Mouse (Mus musculus): ENCODE results near the gene Tmem210.

Gene Tmem210

DNA sequence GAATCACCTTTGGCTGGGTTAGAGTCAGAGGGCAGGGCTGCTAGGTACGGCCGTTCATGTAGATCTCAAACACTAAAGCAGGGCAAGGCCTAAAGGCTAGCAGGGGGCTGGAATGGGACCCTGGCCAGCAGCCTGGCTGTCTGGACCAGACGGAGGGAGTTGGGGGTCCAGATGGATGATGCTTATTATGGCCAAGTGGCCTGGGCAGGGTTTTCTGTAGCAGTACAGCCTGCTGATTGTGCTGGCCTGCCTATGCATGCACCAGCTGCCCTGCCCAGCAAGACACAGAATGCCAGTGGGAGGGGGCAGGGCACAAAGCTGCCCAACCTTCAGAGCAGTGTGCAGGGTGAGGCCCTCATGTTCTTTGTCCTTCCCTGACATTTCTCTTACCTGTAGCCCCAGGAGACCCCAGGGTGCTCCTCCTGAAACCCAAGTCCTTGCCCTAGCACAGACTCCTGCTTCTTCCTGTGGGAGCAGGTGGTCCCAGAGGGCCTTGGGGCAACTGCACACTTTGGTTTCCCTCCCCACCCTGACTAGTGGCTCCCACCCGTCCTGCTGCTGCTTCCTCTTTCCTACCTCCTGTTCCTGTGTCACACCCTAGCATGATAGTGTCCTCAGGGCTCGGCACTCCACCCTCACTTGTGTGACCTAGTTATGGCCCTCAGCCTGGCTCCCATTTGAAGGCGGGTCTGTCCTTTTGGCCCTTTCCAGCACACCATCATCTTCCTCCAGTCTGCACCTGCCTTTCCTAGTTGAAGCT is 21.9 kb upstream of the Tmem210 start:
- peak in 1 of 2 experiments; percentile 38 for DNase-seq

GRCm38 (mm10) chr2:25266720-25267119 is 21.2 kb upstream of the Tmem210 start:
- DNase-seq, result peak; percentile 47 to 65

DNA sequence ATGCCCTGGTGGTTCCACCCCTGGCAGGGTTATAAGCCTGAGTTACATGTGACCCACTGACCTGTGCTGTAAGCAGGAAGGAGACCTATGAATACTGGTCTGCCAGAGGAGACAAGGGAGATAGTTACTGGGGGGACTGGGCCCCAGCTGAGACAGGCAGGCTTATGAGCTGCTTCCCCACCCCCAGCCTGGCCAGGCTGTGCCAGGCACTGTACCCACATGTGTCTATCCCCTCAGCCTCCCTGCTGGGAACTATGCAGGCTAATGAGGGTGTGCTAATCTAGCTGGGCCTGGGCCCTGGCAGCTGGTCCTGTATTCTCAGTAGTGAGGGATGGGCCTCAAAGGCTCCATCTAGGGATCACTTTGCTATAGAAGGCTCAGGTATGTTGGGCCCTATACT is 20.7 kb upstream of the Tmem210 start:
- DNase-seq, result no peak

DNA sequence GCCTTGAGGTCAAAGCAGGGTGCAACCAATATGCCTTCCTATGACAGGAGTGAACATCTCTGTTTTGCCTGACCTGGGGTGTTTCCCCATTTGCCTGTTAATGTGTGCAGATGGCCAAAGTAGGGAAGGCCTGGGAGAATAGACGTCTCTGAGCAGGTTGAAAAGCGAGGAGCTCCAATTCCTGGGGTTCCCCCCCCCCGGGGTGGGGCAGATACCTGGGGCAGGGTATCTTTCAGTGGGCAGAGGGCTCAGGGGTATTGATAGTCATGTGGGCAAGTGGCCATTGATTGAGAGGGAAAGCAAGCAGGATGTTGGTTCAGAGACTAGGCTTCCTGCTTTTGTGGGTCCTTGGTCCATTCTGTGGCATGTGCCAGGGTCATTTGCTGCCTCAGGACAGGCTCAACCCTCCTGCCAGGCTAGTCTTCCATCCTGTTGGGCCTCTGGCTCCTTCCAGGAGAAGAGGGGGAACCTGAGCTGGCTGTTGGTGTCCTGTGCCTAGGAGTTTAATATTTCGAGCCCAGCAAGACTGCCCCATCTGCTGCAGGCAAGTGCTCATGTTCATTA is 20.1 kb upstream of the Tmem210 start:
- DNase-seq, result no peak

GRCm38 (mm10) chr2:25271827-25272511 is 16.0 kb upstream of the Tmem210 start, which contains the start of the genes Ssna1 and Anapc2:
Ssna1 (minus strand) TSS chr2:25272438.
Anapc2 (plus strand) TSS chr2:25272478.
- peak; percentile 99 for DNase-seq

DNA sequence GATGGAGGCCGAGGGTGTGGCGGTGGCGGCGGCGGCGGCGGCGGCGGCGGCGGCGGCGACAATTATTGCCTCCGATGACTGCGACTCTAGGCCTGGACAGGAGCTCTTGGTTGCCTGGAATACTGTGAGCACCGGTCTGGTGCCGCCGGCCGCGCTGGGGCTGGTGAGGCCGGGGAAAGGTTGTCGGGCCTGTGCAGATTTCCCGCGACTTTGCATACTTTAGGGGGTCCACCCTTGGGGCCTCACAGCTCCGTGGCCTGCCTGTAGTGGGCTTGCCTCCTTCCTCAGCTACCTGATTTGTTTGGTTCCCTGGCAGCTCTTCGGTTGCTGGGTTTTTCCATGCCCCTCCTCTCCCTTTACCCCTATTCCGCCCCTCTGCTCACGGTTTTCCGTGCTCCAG is 15.4 kb upstream of the Tmem210 start:
- no peak for DNase-seq

- no peak for DNase-seq
Observed at GRCm38 (mm10) chr2:25273010-25273409, 14.9 kb upstream of the Tmem210 start.

GRCm38 (mm10) chr2:25278928-25279882 is 8.7 kb upstream of the Tmem210 start:
- DNase-seq, result peak; percentile 92

DNA sequence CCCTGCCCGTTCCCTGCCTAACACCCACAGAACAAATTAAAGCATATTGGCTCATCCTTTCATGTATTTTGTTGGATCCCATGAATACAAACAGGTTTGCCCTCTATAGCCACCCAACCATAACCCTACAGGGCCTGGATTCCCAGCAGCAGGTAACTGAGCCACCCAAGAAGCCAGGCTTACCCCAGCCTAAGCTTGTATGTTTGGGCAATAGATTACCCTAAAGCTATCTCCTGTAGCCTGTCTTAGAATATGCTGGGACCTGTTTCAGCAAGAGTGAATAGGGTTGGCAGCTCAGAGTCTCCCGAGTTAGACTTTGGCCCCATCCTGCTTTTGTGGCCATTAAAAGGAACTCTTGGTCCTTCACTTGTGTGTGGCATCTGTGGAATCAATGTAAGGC is 2.4 kb upstream of the Tmem210 start:
- DNase-seq, result no peak

DNA sequence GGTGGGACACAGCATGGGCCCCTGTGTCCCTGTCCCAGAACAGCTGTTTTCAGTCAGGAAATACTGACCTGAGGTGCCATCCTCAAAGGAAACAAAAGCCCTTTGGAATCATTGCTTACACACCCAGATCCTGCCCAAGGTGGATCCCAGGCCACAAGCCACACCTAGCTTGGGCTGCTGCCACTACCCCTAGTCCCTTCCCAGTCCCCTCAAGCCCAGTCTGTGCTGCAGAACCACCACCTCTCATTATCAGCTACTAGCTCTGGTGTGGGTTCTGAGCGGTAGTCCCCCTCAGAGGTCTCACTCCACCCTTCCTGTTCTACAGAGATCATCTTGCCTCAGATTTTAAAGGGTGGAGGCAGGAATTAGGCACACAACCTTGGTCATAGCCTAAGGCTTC is 1.6 kb upstream of the Tmem210 start:
- no peak for DNase-seq

DNA sequence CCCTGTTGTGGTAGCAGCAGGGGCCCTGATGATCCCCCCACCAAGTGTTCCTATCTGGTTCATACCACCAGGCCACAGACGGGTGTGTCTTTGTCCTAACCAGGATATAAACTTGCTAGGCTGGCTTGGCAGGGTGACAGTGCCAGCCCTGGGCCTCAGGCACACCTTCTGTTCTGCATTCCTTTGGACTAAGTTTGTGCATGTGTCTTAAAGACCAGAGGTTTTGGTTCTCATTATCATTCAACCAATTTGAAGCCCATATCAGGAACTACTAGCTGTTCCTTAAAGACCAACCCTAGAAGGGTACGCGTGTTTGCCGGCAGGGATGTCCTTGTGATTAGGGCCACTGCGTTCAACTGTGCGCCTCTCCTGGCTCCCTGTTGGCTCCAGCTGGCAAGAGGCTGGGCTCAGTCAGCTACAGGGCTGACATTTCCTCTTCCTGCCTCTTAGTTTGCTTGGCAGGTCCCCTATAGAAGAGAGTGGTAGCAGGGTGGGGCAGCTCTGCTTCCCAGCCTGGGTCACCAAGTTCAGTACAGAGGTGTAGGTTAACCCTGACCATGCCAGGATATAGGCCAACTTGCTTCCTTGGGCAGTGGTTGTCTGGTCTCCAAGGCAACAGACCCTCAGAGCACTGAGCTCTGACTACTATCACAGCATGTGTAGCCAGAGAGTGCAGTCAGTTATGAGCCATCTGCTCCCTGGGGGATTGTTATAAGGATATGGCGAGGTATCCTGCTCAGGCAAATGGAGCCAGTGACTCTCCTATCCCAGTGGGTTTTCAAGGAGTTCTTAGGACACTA is 908 bp upstream of the Tmem210 start:
- peak in 1 of 2 experiments; percentile 43 for DNase-seq

- no peak for DNase-seq
Observed at GRCm38 (mm10) chr2:25288734-25289345, 895 bp downstream of the Tmem210 start.

GRCm38 (mm10) chr2:25289651-25290050 is 1.7 kb downstream of the Tmem210 start, which contains the start of gene Lrrc26:
Lrrc26 (plus strand) TSS chr2:25289915.
- peak; percentile 45 to 63 for DNase-seq

DNA sequence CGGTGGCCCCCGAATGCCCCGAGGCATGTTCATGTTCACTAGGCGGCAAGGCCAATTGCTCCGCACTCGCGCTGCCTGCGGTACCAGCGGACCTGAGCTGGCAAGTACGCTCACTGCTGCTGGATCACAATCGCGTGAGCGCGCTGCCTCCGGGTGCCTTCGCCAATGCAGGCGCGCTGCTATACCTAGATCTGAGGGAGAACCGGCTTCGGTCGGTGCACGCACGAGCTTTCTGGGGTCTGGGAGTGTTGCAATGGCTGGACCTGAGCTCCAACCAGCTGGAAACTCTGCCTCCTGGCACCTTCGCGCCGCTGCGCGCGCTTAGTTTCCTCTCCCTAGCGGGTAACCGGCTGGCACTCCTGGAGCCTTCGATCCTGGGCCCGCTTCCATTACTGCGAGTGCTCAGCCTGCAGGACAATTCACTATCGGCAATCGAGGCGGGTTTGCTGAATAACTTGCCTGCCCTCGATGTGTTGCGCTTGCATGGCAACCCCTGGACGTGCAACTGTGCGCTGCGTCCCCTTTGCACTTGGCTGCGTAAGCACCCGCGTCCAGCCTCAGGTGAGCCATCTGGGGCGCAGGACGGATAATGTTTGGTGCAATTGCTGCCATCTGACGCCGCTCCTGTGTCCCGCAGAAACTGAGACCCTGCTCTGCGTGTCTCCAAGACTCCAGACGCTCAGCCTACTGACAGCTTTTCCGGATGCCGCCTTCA is 2.3 kb downstream of the Tmem210 start:
- peak; percentile 34 to 60 for DNase-seq

DNA sequence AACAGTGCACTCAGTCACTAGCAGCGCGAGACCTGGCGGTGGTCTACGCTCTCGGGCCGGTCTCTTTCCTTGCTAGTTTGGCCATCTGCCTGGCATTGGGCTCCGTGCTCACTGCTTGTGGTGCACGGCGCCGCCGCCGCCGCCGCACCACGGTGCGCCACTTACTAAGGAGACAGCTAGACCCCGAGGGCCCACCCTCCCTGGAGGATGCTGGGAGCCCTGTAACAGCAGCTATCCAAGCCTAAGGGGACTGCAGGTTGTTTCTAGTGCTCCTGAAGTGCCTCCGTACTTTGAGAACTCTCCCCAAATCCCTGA is 2.8 kb downstream of the Tmem210 start:
- peak in 1 of 2 experiments; percentile 35 for DNase-seq

DNA sequence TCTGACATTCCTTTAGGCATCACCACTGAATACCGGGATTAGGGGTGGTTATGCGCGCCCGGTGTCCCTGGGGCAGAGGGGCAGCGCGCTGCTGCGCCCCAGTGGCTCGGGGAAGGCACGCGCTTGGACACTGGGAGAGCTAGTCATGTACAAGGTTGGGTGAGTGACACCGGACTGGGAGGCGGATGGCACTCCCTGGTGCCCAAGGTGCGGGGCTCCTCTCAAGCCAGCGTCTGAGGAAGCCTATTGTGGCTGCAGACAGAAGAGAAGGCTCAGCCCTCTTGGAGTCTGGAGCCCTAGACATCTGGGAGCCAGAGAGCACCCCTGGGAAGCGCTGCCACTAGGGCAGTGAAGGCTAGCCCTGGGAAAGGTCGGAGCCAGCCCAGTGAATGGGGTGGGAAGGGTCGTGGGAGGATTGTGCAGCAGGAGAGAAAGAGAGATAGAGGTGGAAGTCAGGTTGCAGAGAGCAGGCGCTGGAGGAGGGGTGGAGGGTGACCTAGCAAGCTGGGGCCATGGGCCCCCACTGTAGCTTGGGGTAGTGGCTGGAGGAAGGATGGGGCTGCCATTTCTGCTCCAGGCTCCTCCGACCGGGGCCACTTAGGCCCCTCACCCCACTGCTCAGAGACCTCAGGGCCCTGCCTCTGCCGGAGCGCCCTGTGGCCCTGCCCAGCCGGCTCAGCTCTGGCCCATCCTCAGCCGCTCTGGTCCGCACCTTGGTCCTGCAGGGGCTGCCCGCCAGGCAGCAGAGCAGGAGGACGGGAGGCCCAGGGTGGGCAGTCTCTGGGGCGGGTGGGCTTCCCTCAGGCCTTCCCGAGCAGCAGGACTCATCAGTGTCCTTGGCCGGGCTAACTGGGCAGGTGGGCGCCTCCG is 3.5 kb downstream of the Tmem210 start:
- DNase-seq, result peak in 1 of 2 experiments; percentile 29

GRCm38 (mm10) chr2:25292054-25292544 is 4.2 kb downstream of the Tmem210 start:
- peak; percentile 44 to 55 for DNase-seq

DNA sequence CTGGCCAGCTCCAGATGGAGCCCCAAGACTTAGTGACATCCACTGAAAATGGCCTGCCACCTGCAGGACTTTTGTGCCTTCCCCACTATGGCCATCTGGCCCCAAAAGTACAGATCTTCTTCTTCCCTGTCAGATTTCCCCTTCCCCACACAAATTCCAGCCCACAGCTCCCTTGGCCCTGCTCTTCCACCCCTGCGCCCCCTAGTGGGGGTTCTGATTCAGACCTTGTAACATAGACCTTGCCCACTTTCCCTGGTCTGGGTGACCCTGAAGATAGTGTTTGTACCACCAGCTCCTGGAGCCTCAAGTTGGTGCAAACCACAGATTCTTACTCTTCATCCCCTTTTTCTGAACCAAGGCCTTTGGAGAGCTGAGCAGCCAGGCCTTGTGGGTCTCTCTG is 4.9 kb downstream of the Tmem210 start:
- DNase-seq, result peak; percentile 88 to 89

DNA sequence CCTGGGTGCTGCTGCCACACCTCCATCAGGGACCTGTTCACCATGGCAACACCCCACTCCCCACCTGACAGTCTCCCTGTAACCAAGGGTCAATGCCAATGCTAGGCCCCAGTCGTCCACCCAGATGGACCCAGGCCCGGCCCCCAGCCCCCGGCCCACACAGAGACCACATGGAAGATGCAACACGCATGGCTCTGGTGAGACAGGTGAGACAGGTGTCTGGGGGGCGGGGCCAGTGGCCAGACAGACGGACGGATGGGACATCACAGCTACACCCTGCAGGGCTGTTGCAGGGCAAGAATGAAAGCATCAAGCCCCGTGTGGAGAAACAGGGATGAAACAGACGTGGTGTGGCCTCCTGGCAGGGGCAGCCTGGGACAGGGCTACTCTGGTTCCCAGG is 5.8 kb downstream of the Tmem210 start:
- no peak for DNase-seq

Data from kidney, postnatal 4 days (tissue).